Mouse (Mus musculus): ENCODE results near the gene Cdc34b. TPM values are rescaled to one million over a fixed set of nuclear protein-coding genes. Genes with fewer than 3 reads are reported as not detected.

Gene Cdc34b
- 0.17 TPM in 1 of 2 replicates, not detected in the other for polyA plus RNA-seq (2015; fragmentation: Nextera tagmentation; extraction: Ambion mirVana)

DNA sequence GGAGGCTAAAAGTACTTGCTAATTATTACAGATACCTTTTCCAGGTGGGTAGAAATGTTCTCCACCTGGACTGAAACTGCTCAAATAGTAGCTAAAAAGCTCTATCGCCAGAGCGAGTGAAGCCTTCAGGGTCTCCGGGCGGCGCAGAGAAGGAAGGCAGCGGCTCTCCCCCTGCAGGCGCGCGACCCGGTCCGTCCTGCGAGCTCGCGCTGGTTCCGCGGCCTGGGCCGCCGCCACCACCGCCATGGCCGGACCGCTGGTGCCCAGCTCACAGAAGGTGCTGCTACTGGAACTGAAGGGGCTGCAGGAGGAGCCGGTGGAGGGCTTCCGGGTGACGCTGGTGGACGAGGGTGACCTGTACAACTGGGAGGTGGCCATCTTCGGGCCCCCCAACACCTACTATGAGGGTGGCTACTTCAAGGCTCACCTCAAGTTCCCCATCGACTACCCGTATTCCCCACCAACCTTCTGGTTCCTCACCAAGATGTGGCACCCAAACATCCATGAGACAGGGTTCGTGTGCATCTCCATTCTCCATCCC is at the start of gene Cdc34b:
Gene Cdc34b (plus strand): TSS at position 51 of the 541 bp plus-strand sequence.

DNA sequence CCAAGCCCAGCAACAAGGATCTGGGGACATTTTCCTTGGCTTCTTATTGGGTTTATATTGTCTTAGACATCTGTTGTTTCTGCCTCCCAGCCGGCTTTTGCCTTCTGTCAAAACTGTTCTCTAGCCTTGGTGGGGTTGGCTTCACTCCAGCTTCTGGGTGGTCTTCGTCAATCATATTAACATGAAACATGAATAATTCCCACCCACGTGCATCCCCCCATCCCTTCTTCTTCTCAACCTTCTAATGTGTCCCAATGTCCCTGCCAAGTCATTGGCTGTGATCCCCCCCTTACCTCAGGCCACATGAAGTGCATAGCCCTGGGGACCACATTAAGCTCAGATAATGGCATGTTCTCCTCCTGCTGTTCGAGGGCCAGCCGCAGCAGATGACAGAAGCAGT is 37.1 kb upstream of the Cdc34b start, which contains the start of gene Gm11541:
Gene Gm11541 (minus strand): TSS at position 28 of the 400 bp plus-strand sequence.

DNA sequence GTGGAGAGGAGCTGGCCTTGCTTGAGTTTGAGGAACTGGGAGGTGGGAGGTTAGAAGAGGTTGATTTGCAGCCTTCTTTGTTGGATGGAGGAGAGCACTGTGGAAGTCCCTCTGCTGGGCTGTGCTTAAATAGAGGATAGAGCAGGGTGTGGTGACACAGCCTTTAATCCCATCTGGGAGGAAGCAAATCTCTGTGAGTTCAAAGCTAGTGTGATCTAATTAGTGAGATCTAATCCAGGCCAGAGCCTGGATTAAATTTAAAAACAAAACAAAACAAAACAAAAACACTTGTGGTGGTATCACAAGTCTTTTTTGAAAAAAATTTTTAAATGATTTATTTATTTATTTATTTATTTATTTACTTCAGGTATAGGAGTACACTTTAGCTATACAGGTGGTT is 41.0 kb downstream of the Cdc34b start, which contains the start of gene Tmem92:
Gene Tmem92 (minus strand): TSS at position 101 of the 400 bp plus-strand sequence.

Other genes starting within 250 kb of the Cdc34b start
- gene Epn3, start 241.8 kb upstream of the Cdc34b start, polyA plus RNA-seq (2015; fragmentation: Nextera tagmentation; extraction: Ambion mirVana), result 1.8 and 2.5 TPM in 2 replicates
- gene Mycbpap, start 220.0 kb upstream of the Cdc34b start, polyA plus RNA-seq (2015; fragmentation: Nextera tagmentation; extraction: Ambion mirVana), result 0.75 and 0.98 TPM in 2 replicates
- 9.7 and 12.6 TPM in 2 replicates for gene Rsad1, start 192.5 kb upstream of the Cdc34b start, polyA plus RNA-seq (2015; fragmentation: Nextera tagmentation; extraction: Ambion mirVana)
- 2.3 TPM in 2 replicates for gene Chad, start 176.7 kb upstream of the Cdc34b start, polyA plus RNA-seq (2015; fragmentation: Nextera tagmentation; extraction: Ambion mirVana)
- 2.7 and 3.6 TPM in 2 replicates for gene Acsf2, start 139.9 kb upstream of the Cdc34b start, polyA plus RNA-seq (2015; fragmentation: Nextera tagmentation; extraction: Ambion mirVana)
- 110 and 117 TPM in 2 replicates for gene Lrrc59, start 112.0 kb upstream of the Cdc34b start, polyA plus RNA-seq (2015; fragmentation: Nextera tagmentation; extraction: Ambion mirVana)
- 189 and 199 TPM in 2 replicates for gene Mrpl27, start 88.0 kb upstream of the Cdc34b start, polyA plus RNA-seq (2015; fragmentation: Nextera tagmentation; extraction: Ambion mirVana)
- 0.86 and 1.5 TPM in 2 replicates for gene Eme1, start 87.8 kb upstream of the Cdc34b start, polyA plus RNA-seq (2015; fragmentation: Nextera tagmentation; extraction: Ambion mirVana)
- gene Xylt2, start 64.3 kb upstream of the Cdc34b start, polyA plus RNA-seq (2015; fragmentation: Nextera tagmentation; extraction: Ambion mirVana), result 18.1 and 19.3 TPM in 2 replicates
- 0.12 TPM in 1 of 2 replicates, not detected in the other for gene Gm11541, start 37.3 kb upstream of the Cdc34b start, polyA plus RNA-seq (2015; fragmentation: Nextera tagmentation; extraction: Ambion mirVana)
- not detected in 2 replicates for gene Tmem92, start 40.9 kb downstream of the Cdc34b start, polyA plus RNA-seq (2015; fragmentation: Nextera tagmentation; extraction: Ambion mirVana)
- gene Col1a1, start 194.4 kb downstream of the Cdc34b start, polyA plus RNA-seq (2015; fragmentation: Nextera tagmentation; extraction: Ambion mirVana), result 225 and 286 TPM in 2 replicates
- not detected in 2 replicates for gene Hils1, start 225.8 kb downstream of the Cdc34b start, polyA plus RNA-seq (2015; fragmentation: Nextera tagmentation; extraction: Ambion mirVana)
- 0.41 and 0.85 TPM in 2 replicates for gene Sgca, start 234.5 kb downstream of the Cdc34b start, polyA plus RNA-seq (2015; fragmentation: Nextera tagmentation; extraction: Ambion mirVana)
- 21.7 and 28.7 TPM in 2 replicates for gene Ppp1r9b, start 249.3 kb downstream of the Cdc34b start, polyA plus RNA-seq (2015; fragmentation: Nextera tagmentation; extraction: Ambion mirVana)